ENCODE assay signal across 8 mouse cellular contexts in genomic region chr16:36784594-36785313, GRCm38 (mm10). TPM values are rescaled to one million over a fixed set of nuclear protein-coding genes. Genes with fewer than 3 reads are reported as not detected.
DNase-seq lines count a peak whose midpoint lies in the region; ATAC-seq lines count a peak whose summit lies in the region.
"Had no signal": no experiment of that assay in that cellular context is flagged by ENCODE, and none has a peak within 500 bp of the region (broad histone marks: within the 10 kb centered on the region; RNA-seq: fewer than 3 reads in every experiment).

TSS of gene Slc15a2 (minus strand) at chr16:36784962.

- intact Hi-C loops in gastrocnemius, postnatal 36 days (cut with DNase I), result no loop called here

- H3K27me3 ChIP-seq in kidney, embryonic 15.5 days, result no peaks in the 10 kb centered on the region
- H3K27me3 ChIP-seq in lung, embryonic 15.5 days, result no peaks in the 10 kb centered on the region
- H3K27me3 ChIP-seq: liver, embryonic 15.5 days had no signal

- H3K9me3 ChIP-seq in kidney, embryonic 15.5 days (replicated peaks), result no peaks in the 10 kb centered on the region
- H3K9me3 ChIP-seq in lung, embryonic 15.5 days, result no peaks in the 10 kb centered on the region
- H3K9me3 ChIP-seq: liver, embryonic 15.5 days had no signal

- no peaks in the 10 kb centered on the region for H3K4me1 ChIP-seq in kidney, embryonic 15.5 days
- H3K4me1 ChIP-seq in lung, embryonic 15.5 days, result no peaks in the 10 kb centered on the region
- H3K4me1 ChIP-seq: liver, embryonic 15.5 days had no signal

- no peak within 1 kb of the TSS for H3K9ac ChIP-seq in kidney, embryonic 15.5 days
- H3K9ac ChIP-seq in lung, embryonic 15.5 days, result peak within 1 kb of the TSS; percentile 32; the same call in 1 of the 2 replicates
- H3K9ac ChIP-seq: liver, embryonic 15.5 days had no signal

- H3K36me3 ChIP-seq in kidney, embryonic 15.5 days, result no peaks in the 10 kb centered on the region
- H3K36me3 ChIP-seq in lung, embryonic 15.5 days, result no peaks in the 10 kb centered on the region
- H3K36me3 ChIP-seq: liver, embryonic 15.5 days had no signal

- no peak within 1 kb of the TSS for H3K27ac ChIP-seq in kidney, embryonic 15.5 days
- peak within 1 kb of the TSS; percentile 62 for H3K27ac ChIP-seq in lung, embryonic 15.5 days
- H3K27ac ChIP-seq: liver, embryonic 15.5 days had no signal

- peak within 1 kb of the TSS; percentile 26 for H3K4me3 ChIP-seq in kidney, embryonic 15.5 days (replicated peaks)
- H3K4me3 ChIP-seq in lung, embryonic 15.5 days, result peak within 1 kb of the TSS; percentile 40
- H3K4me3 ChIP-seq: liver, embryonic 15.5 days had no signal

- peak within 1 kb of the TSS; percentile 30 for H3K4me2 ChIP-seq in kidney, embryonic 15.5 days
- peak within 1 kb of the TSS; percentile 27; the same call in 1 of the 2 replicates for H3K4me2 ChIP-seq in lung, embryonic 15.5 days
- H3K4me2 ChIP-seq: liver, embryonic 15.5 days had no signal

- 71% methylated on average over 10 of the region's 10 CpGs for WGBS in kidney, embryonic 15.5 days
- 47% methylated on average over 10 of the region's 10 CpGs for WGBS in lung, embryonic 15.5 days

- ATAC-seq in kidney, embryonic 15.5 days (replicated peaks; ENCODE audit: low FRiP score), result no peak
- peak; percentile 69; the same call in 1 of the 2 replicates for ATAC-seq in lung, embryonic 15.5 days (ENCODE audit: borderline replicate concordance, extremely low read depth, low FRiP score, low TSS enrichment)

- DNase-seq in ovary, postnatal 14 days (ENCODE audit: low spot score), result peak; percentile 18
- no peak for DNase-seq in ovary, adult 18-20 months (ENCODE audit: low spot score)
- DNase-seq in frontal cortex, adult 2 months (ENCODE audit: extremely low spot score in 1 of 2, low spot score in 1 of 2), result peak; percentile 12 to 61
- DNase-seq in testis, postnatal 14 days (ENCODE audit: low spot score), result peak; percentile 5
- DNase-seq in gastrocnemius, postnatal 36 days, result no peak

RNA-seq across cellular contexts. Expression of gene Slc15a2, which starts in this region (rescaled TPM):
- polyA plus RNA-seq in frontal cortex, adult 2 months (2012; rRNA removed), result 38.5 and 53.1 TPM in 2 replicates
- 18.0 and 18.9 TPM in 2 replicates for polyA plus RNA-seq in kidney, embryonic 15.5 days (2015; fragmentation: Nextera tagmentation; extraction: Ambion mirVana)
- 41.7 and 42.8 TPM in 2 replicates for polyA plus RNA-seq in lung, embryonic 15.5 days (2015; fragmentation: Nextera tagmentation; extraction: Ambion mirVana)
- 1 to 10 TPM in 1 of 2 experiments, under 1 TPM in 1; 0.49 to 1.4 TPM for total RNA-seq in gastrocnemius, postnatal 36 days (2021)

Comparison
In these comparisons a context has a peak if more than half of its experiments do, and no peak if none do; other contexts are left out.
1. DNase-seq: peak in ovary, postnatal 14 days (single experiment), frontal cortex, adult 2 months (2 of 2) and testis, postnatal 14 days (single experiment); none in ovary, adult 18-20 months (single experiment) and gastrocnemius, postnatal 36 days (0 of 2).